Mouse (Mus musculus) liver, embryonic 16.5 days (tissue): ENCODE results near the gene Ano1. TPM values are rescaled to one million over a fixed set of nuclear protein-coding genes. Genes with fewer than 3 reads are reported as not detected.

Experiments used
- ATAC-seq: fragments of 200-750 bp; cut with Nextera tagmentation; 2 replicates; pipeline ENCODE4 v1.8.0; 2017; ENCODE audit warnings: low read depth, mild to moderate bottlenecking, moderate number of reproducible peaks, moderate library complexity
- H3K27ac ChIP-seq: fragments of 300-500 bp; sonication (generic); 2 replicates; pipeline ENCODE4 v1.5.1; 2014; ENCODE audit warnings: mild to moderate bottlenecking, low read length
- H3K27me3 ChIP-seq: fragments of 300-500 bp; sonication (generic); 2 replicates; pipeline ENCODE4 v1.6.1; 2014; ENCODE audit warnings: low read depth, low read length, mixed read lengths; ENCODE audit not compliant: control insufficient read depth, insufficient read depth
- H3K36me3 ChIP-seq: fragments of 300-500 bp; sonication (generic); 2 replicates; pipeline ENCODE4 v1.6.1; 2014; ENCODE audit warnings: mild to moderate bottlenecking; ENCODE audit not compliant: control insufficient read depth, insufficient read depth
- H3K4me1 ChIP-seq: fragments of 300-500 bp; sonication (generic); 2 replicates; pipeline ENCODE4 v1.6.1; 2014; ENCODE audit warnings: low read depth, low read length, mixed read lengths; ENCODE audit not compliant: control insufficient read depth
- H3K4me2 ChIP-seq: fragments of 300-500 bp; sonication (generic); 2 replicates; pipeline ENCODE4 v1.6.1; 2014; ENCODE audit warnings: low read depth, low read length, mixed read lengths
- H3K4me3 ChIP-seq: fragments of 300-500 bp; sonication (generic); 2 replicates; pipeline ENCODE4 v1.5.1; 2014; ENCODE audit warnings: low read depth, mild to moderate bottlenecking, low read length
- H3K9ac ChIP-seq: fragments of 300-500 bp; sonication (generic); 2 replicates; pipeline ENCODE4 v1.6.1; 2014; ENCODE audit warnings: low read depth, low read length
- H3K9me3 ChIP-seq: fragments of 300-500 bp; sonication (generic); replicated peaks from 2 replicates; pipeline ENCODE4 v1.6.1; 2016; ENCODE audit warnings: low read length; ENCODE audit not compliant: control insufficient read depth
- WGBS: fragments of 180-500 bp; shearing (Covaris S2); extraction: QIAGEN DNeasy Blood & Tissue Kit; methylation state at CpG from one replicate; pipeline ENCODE4 v1.1.7; 2014; ENCODE audit not compliant: insufficient replicate concordance; 5-methylcytosine and 5-hydroxymethylcytosine counted together
- polyA plus RNA-seq: library from polyadenylated mRNA; unstranded; fragments of >200 nt; fragmentation: Nextera tagmentation; extraction: Ambion mirVana; gene quantifications from 2 replicates; pipeline ENCODE4 v1.2.1, GENCODE M21; 2015

Ano1 gene
- polyA plus RNA-seq, 1 experiment from 2014 or later: 1.3 TPM

DNA sequence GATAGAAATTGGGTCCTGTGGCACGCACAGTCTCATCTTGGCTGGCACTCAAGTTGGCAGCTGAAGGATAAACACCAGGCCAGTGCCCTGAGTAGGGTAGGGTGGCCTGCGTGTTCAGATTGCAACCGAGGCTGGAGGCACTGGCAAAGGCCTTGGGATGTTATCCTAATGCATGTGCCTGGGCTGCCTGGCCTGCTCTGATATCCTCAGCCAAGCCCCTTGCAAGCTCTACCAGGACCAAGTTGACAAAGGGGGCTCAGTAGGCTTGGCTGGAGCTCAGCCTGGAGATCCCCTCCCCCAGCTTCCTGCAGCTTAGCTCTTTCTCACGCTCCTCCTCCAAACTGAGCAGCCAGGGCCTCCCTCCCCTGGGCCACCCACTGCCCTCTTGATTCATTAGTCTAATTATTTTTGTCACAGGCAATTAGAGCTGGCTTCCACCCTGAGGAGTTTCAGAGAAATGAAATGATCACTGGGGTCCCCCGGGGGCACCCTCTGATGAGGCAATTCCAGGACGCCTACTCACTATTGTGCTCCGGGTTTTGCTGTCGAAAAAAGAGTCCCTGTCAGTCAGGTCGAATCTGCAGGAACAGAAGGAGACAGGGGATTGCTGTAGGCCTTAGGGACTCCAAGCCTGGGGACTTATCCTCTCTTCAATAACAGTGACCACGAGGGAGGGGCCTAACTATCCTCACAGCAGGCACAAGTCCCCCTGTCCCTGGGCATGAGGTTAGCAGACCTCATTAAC, 97.9 kb downstream of the Ano1 start:
- no peak overlapping the region for H3K9ac ChIP-seq
- ATAC-seq: no peak
- H3K4me3 ChIP-seq: no peak overlapping the region
- H3K4me1 ChIP-seq: no peaks in the 10 kb centered on the region
- no peak overlapping the region for H3K4me2 ChIP-seq
- H3K9me3 ChIP-seq: no peaks in the 10 kb centered on the region
- no peaks in the 10 kb centered on the region for H3K36me3 ChIP-seq
- no peak overlapping the region for H3K27ac ChIP-seq
- WGBS: 37% methylated on average over 10 of the region's 10 CpGs
- no peaks in the 10 kb centered on the region for H3K27me3 ChIP-seq

DNA sequence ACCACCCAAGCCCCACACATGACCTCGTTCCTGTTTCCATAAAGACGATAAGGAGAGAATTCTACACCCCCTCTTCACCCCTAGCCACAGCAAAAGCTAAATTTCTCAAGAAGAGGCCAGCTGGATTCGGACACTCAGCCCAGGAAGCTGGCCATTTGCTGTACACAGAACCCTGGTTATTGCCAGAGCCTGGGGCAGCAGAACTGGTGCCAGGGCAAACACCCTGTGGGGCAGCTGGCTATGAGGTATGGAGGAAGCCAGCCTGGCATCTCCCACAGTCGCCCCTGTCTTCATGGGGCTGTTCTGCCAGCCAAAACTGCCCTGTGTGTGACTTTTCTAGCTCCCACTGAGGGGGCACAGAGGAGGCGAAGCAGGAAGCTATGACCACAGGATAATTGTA, 104.2 kb downstream of the Ano1 start:
- Histone ChIP-seq H3K36me3 (no peaks in the 10 kb centered on the region), H3K9ac (no peak overlapping the region), H3K27ac (no peak overlapping the region), H3K27me3 (no peaks in the 10 kb centered on the region), H3K9me3 (no peaks in the 10 kb centered on the region), H3K4me1 (no peaks in the 10 kb centered on the region), H3K4me2 (no peak overlapping the region), H3K4me3 (no peak overlapping the region)
- WGBS: 37% methylated on average over 5 of the region's 5 CpGs
- ATAC-seq: no peak

DNA sequence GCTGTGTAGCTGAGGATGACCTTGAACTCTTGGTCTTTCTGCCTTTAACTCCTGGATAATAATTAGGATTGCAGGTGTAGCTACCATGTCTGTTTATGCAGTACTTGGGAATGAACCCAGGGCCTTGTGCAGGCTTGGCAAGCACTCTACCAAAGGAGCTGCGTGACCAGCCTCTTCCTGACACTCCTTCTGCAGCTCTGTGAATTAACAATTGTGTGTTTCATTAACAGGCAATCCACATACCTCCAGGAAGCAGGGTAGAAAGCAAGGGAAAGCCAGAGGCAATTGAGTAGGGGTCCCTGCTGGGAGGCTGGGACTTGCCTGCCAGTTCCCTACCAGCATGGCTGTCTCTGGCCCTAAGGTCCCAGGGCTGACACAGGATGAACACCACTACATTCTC, 111.0 kb downstream of the Ano1 start:
- H3K27ac ChIP-seq: no peak overlapping the region
- no peaks in the 10 kb centered on the region for H3K36me3 ChIP-seq
- H3K9me3 ChIP-seq: no peaks in the 10 kb centered on the region
- H3K4me3 ChIP-seq: no peak overlapping the region
- WGBS: 57% methylated on average over 1 of the region's 1 CpGs
- no peaks in the 10 kb centered on the region for H3K4me1 ChIP-seq
- no peaks in the 10 kb centered on the region for H3K27me3 ChIP-seq
- no peak for ATAC-seq
- H3K9ac ChIP-seq: no peak overlapping the region
- no peak overlapping the region for H3K4me2 ChIP-seq

DNA sequence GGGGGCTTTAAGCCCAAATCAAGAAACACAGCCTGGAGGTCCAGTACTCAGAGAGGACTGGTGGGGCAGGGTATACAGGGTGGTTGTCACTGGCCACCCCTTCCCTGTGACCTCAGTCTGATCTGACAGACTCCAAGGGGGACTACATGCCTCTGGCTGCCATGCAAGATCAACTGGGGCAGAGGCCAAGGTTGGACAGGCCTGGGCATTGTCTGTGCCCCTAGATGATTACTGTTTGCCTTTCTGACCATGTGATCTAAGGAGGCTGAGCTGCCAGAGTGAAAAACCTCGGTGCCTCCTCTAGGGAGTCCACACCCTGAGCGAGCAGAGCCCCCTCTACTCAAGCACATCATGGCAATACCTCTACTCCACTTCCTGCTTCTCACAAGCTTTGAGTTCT, 115.8 kb downstream of the Ano1 start:
- H3K4me1 ChIP-seq: no peaks in the 10 kb centered on the region; the same call in 1 of the 2 replicates
- no peak overlapping the region for H3K4me3 ChIP-seq
- no peaks in the 10 kb centered on the region for H3K36me3 ChIP-seq
- no peaks in the 10 kb centered on the region for H3K27me3 ChIP-seq
- 42% methylated on average over 2 of the region's 2 CpGs for WGBS
- H3K9me3 ChIP-seq: no peaks in the 10 kb centered on the region
- no peak overlapping the region for H3K4me2 ChIP-seq
- no peak overlapping the region for H3K27ac ChIP-seq
- no peak for ATAC-seq
- H3K9ac ChIP-seq: no peak overlapping the region

DNA sequence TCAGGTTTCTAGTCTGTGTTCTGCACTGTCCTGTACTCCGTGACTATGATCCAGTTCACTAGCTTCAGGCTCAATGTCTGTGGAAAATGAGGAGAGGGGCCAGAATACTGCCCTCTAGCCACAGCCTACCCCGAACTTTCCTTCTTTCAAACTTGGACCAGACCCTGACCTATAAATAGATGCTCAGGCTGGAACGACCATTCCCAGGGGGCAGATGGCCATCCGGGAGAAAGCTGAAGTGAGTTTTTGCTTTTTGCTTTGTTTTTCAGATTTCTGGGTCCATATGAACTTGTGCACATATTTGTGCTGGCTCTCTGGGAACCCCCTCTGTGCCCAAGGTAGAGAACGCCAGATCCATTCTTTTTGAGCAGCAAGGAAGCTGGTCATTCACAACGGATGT, 116.9 kb downstream of the Ano1 start:
- no peak overlapping the region for H3K4me2 ChIP-seq
- H3K9ac ChIP-seq: no peak overlapping the region
- ATAC-seq: no peak
- H3K27ac ChIP-seq: no peak overlapping the region
- no peaks in the 10 kb centered on the region for H3K36me3 ChIP-seq
- WGBS: 56% methylated on average over 6 of the region's 6 CpGs
- no peaks in the 10 kb centered on the region for H3K27me3 ChIP-seq
- no peaks in the 10 kb centered on the region; the same call in 1 of the 2 replicates for H3K4me1 ChIP-seq
- H3K4me3 ChIP-seq: no peak overlapping the region
- H3K9me3 ChIP-seq: no peaks in the 10 kb centered on the region

DNA sequence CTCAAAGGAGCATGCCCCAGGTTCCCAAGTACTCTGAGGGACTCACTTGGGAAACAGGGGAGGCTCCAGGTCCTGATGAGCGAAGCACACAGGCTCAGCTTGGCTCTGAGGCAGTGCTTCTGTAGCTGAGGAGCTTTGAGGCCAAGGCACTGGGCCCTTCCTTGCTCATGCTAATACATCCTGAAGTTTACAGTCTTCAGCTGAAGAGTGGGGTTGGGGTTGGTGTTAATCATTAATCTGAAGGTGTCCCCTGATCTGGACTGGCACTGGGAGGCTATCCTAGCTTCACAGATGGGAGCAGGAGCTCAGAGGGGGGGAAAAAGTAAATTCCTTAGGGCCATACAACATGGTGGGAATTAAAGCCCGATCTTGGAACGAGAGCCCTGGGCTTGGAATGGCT, 117.3 kb downstream of the Ano1 start:
- H3K4me2 ChIP-seq: no peak overlapping the region
- H3K9me3 ChIP-seq: no peaks in the 10 kb centered on the region
- H3K27ac ChIP-seq: no peak overlapping the region
- 53% methylated on average over 3 of the region's 3 CpGs for WGBS
- ATAC-seq: no peak
- H3K9ac ChIP-seq: no peak overlapping the region
- no peaks in the 10 kb centered on the region for H3K27me3 ChIP-seq
- no peak overlapping the region for H3K4me3 ChIP-seq
- H3K36me3 ChIP-seq: no peaks in the 10 kb centered on the region
- H3K4me1 ChIP-seq: no peaks in the 10 kb centered on the region; the same call in 1 of the 2 replicates

DNA sequence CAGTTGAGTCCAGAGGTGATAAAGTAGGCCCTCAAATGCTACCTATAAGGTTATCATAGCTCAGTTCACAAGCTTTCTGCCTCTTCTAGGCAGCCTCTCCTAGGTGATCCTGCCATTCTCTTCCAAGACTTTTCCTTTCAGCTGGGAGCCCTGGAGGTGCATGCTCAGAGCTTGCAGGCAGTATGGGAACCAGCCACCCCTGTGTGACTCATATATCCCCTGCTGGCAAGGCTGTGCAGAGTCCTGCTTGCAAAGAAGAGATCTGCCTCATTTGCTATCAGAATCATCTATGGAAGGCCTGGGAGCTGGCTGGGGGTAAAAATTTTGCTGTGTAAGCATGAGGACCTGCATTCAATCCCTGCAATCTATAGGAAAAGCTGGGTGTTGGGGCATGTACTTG, 119.5 kb downstream of the Ano1 start:
- Histone ChIP-seq H3K36me3 (no peaks in the 10 kb centered on the region), H3K27ac (no peak overlapping the region)
- no peak for ATAC-seq

DNA sequence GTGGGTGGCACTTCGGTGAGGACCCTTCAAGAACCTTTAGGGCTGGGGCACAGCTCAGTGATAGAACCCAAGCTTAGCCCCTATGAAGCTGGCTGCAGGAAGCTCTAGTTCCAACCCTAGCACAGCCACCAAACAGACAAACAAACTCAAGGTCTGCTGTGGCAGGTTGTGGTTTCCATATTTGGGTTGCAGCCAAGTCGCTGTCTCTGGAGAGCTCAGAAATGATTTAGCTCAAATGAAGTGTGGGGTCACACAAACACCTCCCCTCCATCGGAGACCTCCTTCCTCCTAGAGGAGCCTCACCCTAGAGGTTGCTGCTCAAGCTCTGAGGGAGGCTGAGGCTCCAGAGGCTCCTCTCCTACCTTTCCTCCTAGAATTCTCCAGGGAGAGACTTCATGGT, 121.2 kb downstream of the Ano1 start:
- no peak overlapping the region for H3K4me3 ChIP-seq
- WGBS: 36% methylated on average over 3 of the region's 3 CpGs

More for the DNA sequence above, 119.5 kb downstream of the Ano1 start:
- H3K4me2 ChIP-seq: no peak overlapping the region
- H3K9me3 ChIP-seq: no peaks in the 10 kb centered on the region
- H3K4me1 ChIP-seq: no peaks in the 10 kb centered on the region; the same call in 1 of the 2 replicates
- no peak overlapping the region for H3K9ac ChIP-seq
- no peak overlapping the region for H3K4me3 ChIP-seq
- H3K27me3 ChIP-seq: no peaks in the 10 kb centered on the region

DNA sequence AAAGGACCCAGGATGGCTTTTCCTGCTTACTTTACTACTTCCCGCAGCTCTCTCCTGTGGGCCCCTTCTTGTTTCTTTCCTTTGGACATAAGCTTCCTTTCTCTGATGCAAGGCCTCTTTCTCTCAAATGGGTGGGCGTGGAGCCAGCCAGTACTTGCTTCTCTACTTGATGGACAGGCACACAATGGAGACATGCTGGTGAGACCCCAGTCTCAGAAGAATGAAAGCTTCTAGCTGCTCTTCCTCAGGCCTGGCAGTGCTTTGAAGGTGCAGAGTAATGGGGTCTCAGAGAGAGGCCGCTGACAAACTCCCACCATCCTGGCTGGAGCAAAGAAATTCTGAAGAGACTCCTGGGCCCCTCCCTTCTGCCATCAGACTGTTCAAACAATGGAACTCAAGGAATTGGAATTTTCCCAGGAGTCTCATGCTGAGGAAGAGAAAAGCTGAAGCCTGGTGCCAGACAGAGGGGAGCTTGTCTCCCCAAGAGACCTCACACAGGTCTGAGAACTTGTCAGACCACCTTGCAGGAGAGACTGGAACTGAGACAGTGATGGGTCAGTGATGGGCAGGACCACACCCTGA, 123.3 kb downstream of the Ano1 start:
- Histone ChIP-seq H3K4me1 (no peaks in the 10 kb centered on the region), H3K27me3 (no peaks in the 10 kb centered on the region), H3K9me3 (no peaks in the 10 kb centered on the region), H3K36me3 (no peaks in the 10 kb centered on the region), H3K4me2 (no peak overlapping the region), H3K9ac (no peak overlapping the region), H3K27ac (no peak overlapping the region), H3K4me3 (no peak overlapping the region)
- no peak for ATAC-seq
- WGBS: 29% methylated on average over 3 of the region's 3 CpGs

More for the DNA sequence above, 121.2 kb downstream of the Ano1 start:
- no peaks in the 10 kb centered on the region for H3K27me3 ChIP-seq
- no peaks in the 10 kb centered on the region for H3K9me3 ChIP-seq
- H3K36me3 ChIP-seq: no peaks in the 10 kb centered on the region
- no peak overlapping the region for H3K27ac ChIP-seq
- no peak overlapping the region for H3K9ac ChIP-seq
- ATAC-seq: no peak
- H3K4me1 ChIP-seq: no peaks in the 10 kb centered on the region; the same call in 1 of the 2 replicates
- H3K4me2 ChIP-seq: no peak overlapping the region
